Mouse (Mus musculus): ENCODE measurements around the gene Tal1. TPM values are rescaled to one million over a fixed set of nuclear protein-coding genes. Genes with fewer than 3 reads are reported as not detected.

The Tal1 gene
- polyA plus RNA-seq, 1 experiment from 2014 or later: 3.4 TPM

DNA sequence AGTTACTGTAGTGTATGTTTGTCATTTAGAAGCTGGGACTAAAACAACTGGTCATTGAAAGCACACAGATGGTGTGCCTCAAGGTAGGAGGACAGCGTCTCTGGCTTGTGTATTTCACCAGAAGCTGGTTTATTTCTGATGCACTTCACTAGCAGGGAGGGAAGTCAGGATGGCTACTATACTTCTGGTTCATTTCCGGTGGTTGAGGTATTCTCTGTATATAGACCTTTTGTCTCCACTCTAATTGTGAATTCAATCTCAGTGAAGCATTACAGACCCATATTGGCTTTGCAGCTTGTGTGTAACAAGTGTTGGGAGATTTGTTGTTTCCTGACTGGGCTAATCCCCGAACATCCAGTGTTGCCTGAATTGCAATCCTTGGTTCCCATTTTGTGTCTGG lies 4.5 kb downstream of the Tal1 start:
- no peak overlapping the region for H3K9ac ChIP-seq (ENCODE audit: low read length)
- no peak overlapping the region for H3K4me2 ChIP-seq (ENCODE audit: low read depth, low read length, severe bottlenecking)
- DNase-seq (ENCODE audit: low spot score) (no peak), ATAC-seq (replicated peaks; ENCODE audit: low FRiP score) (no peak)
- H3K36me3 ChIP-seq (ENCODE audit: control insufficient read depth, insufficient read depth, low read length): no peaks in the 10 kb centered on the region
- no peaks in the 10 kb centered on the region for H3K9me3 ChIP-seq (ENCODE audit: control insufficient read depth, low read length)
- H3K27ac ChIP-seq (ENCODE audit: low read depth, low read length): no peak overlapping the region
- 10% methylated on average over 3 of the region's 3 CpGs for WGBS
- H3K4me1 ChIP-seq (replicated peaks; ENCODE audit: control insufficient read depth, insufficient read depth, low read length): peaks cover 16% of the 10 kb centered on the region
- peak overlapping the region; percentile 1; the same call in 1 of the 2 replicates for H3K4me3 ChIP-seq (ENCODE audit: low read depth, low read length)
- peaks cover 93% of the 10 kb centered on the region for H3K27me3 ChIP-seq (ENCODE audit: control insufficient read depth, insufficient read depth, low read length)

- ATAC-seq (replicated peaks; ENCODE audit: low FRiP score) (peak; percentile 16; the same call in 1 of the 2 replicates), DNase-seq (ENCODE audit: low spot score) (no peak)
- peak overlapping the region; percentile 88 for H3K4me2 ChIP-seq (ENCODE audit: low read depth, low read length, severe bottlenecking)
- H3K27ac ChIP-seq (ENCODE audit: low read depth, low read length): no peak overlapping the region
- H3K36me3 ChIP-seq (ENCODE audit: control insufficient read depth, insufficient read depth, low read length): no peaks in the 10 kb centered on the region
- WGBS: 2% methylated on average over 9 of the region's 9 CpGs
- peaks cover 81% of the 10 kb centered on the region for H3K27me3 ChIP-seq (ENCODE audit: control insufficient read depth, insufficient read depth, low read length)
- no peaks in the 10 kb centered on the region for H3K9me3 ChIP-seq (ENCODE audit: control insufficient read depth, low read length)
- H3K4me3 ChIP-seq (ENCODE audit: low read depth, low read length): peak overlapping the region; percentile 31
- peaks cover 4% of the 10 kb centered on the region; the same call in 1 of the 2 replicates for H3K4me1 ChIP-seq (replicated peaks; ENCODE audit: control insufficient read depth, insufficient read depth, low read length)
- H3K9ac ChIP-seq (ENCODE audit: low read length): no peak overlapping the region; the same call in 1 of the 2 replicates
Observed at GRCm38 (mm10) chr4:115062540-115062874, 6.3 kb downstream of the Tal1 start.

GRCm38 (mm10) chr4:115062875-115063517 lies 6.8 kb downstream of the Tal1 start:
- H3K27ac ChIP-seq (ENCODE audit: low read depth, low read length): no peak overlapping the region
- H3K4me2 ChIP-seq (ENCODE audit: low read depth, low read length, severe bottlenecking): peak overlapping the region; percentile 88
- peak overlapping the region; percentile 9 for H3K9ac ChIP-seq (ENCODE audit: low read length)
- peaks cover 76% of the 10 kb centered on the region for H3K27me3 ChIP-seq (ENCODE audit: control insufficient read depth, insufficient read depth, low read length)
- peak overlapping the region; percentile 31 for H3K4me3 ChIP-seq (ENCODE audit: low read depth, low read length)
- DNase-seq (ENCODE audit: low spot score): peak; percentile 77
- H3K36me3 ChIP-seq (ENCODE audit: control insufficient read depth, insufficient read depth, low read length): no peaks in the 10 kb centered on the region
- WGBS: under 1% methylated on average over 40 of the region's 58 CpGs
- peaks cover 4% of the 10 kb centered on the region; the same call in 1 of the 2 replicates for H3K4me1 ChIP-seq (replicated peaks; ENCODE audit: control insufficient read depth, insufficient read depth, low read length)
- no peaks in the 10 kb centered on the region for H3K9me3 ChIP-seq (ENCODE audit: control insufficient read depth, low read length)
- peak; percentile 87 for ATAC-seq (replicated peaks; ENCODE audit: low FRiP score)

DNA sequence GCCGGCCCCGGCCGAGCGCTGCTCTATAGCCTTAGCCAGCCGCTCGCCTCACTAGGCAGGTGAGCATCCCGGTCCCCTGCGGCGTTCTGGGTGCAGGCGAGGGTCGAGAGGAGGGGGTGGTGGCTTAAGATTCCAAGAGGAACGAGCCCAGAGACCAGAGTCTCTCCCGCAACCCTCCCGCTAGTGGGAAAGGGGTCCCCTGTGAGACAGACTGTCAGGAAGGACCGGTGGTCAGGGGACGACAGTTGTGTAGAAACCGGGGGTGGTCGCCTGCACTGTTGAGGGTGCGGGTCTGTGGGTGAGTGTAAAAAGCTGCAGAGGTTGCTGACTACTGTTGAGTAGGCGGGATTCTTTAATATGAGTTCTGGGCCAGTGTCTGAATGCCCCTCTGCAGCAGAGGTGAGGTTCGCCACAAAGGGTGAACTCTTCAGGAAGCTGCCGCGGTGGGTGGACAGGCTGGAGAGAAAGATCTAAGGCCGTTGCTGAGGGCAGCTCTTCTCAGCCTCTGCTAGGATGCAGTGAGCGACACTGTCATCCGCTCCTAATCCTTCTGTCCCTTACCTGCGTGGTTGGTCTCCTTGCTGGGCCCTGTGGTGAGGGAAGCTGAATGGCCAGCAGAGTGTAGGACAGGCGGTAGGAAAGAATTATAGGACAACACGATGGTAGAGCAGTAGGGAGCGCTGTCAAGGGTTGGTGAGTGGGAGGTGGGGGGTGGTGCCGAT lies 7.5 kb downstream of the Tal1 start:
- no peaks in the 10 kb centered on the region for H3K36me3 ChIP-seq (ENCODE audit: control insufficient read depth, insufficient read depth, low read length)
- ATAC-seq (replicated peaks; ENCODE audit: low FRiP score): peak; percentile 22; the same call in 1 of the 2 replicates

GRCm38 (mm10) chr4:115071668-115072067 lies 15.4 kb downstream of the Tal1 start:
- H3K9ac ChIP-seq (ENCODE audit: low read length): no peak overlapping the region
- ATAC-seq (replicated peaks; ENCODE audit: low FRiP score): no peak
- WGBS: 60% methylated on average over 1 of the region's 1 CpGs
- DNase-seq (ENCODE audit: low spot score): no peak
- H3K27me3 ChIP-seq (ENCODE audit: control insufficient read depth, insufficient read depth, low read length): no peaks in the 10 kb centered on the region
- no peaks in the 10 kb centered on the region for H3K36me3 ChIP-seq (ENCODE audit: control insufficient read depth, insufficient read depth, low read length)
- H3K4me2 ChIP-seq (ENCODE audit: low read depth, low read length, severe bottlenecking): no peak overlapping the region
- H3K4me3 ChIP-seq (ENCODE audit: low read depth, low read length): no peak overlapping the region
- no peaks in the 10 kb centered on the region for H3K4me1 ChIP-seq (replicated peaks; ENCODE audit: control insufficient read depth, insufficient read depth, low read length)
- no peak overlapping the region for H3K27ac ChIP-seq (ENCODE audit: low read depth, low read length)
- H3K9me3 ChIP-seq (ENCODE audit: control insufficient read depth, low read length): no peaks in the 10 kb centered on the region

More for the DNA sequence above, 7.5 kb downstream of the Tal1 start:
- no peaks in the 10 kb centered on the region for H3K9me3 ChIP-seq (ENCODE audit: control insufficient read depth, low read length)
- H3K4me2 ChIP-seq (ENCODE audit: low read depth, low read length, severe bottlenecking): peak overlapping the region; percentile 88
- H3K27ac ChIP-seq (ENCODE audit: low read depth, low read length): no peak overlapping the region
- H3K27me3 ChIP-seq (ENCODE audit: control insufficient read depth, insufficient read depth, low read length): peaks cover 75% of the 10 kb centered on the region
- WGBS: 2% methylated on average over 31 of the region's 31 CpGs
- peak overlapping the region; percentile 9 for H3K9ac ChIP-seq (ENCODE audit: low read length)
- peak overlapping the region; percentile 31 for H3K4me3 ChIP-seq (ENCODE audit: low read depth, low read length)
- DNase-seq (ENCODE audit: low spot score): no peak
- H3K4me1 ChIP-seq (replicated peaks; ENCODE audit: control insufficient read depth, insufficient read depth, low read length): peaks cover 4% of the 10 kb centered on the region; the same call in 1 of the 2 replicates

DNA sequence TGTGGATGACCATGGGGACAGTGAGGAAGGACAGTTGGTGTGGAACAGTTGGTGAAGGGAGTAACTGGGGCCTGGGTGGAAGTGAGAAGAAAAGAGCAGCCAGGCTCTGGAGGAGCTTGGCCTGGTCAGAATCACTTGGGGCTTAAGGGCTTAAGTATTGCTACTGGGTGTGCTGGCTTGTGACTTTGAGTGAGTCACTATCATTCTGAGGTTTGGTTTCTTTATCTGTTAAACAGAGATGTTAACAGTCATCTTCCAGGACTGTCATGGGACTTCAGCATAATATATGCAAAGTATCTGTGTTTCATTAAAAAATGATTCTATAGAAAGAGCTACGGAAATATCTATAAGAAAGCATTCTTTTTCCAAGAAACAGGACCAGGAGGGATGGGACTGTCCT lies 18.6 kb downstream of the Tal1 start:
- 85% methylated on average over 1 of the region's 1 CpGs for whole genome bisulfite sequencing
- Histone ChIP-seq H3K27ac (ENCODE audit: low read depth, low read length) (no peak overlapping the region), H3K9me3 (ENCODE audit: control insufficient read depth, low read length) (no peaks in the 10 kb centered on the region), H3K4me3 (ENCODE audit: low read depth, low read length) (no peak overlapping the region), H3K4me2 (ENCODE audit: low read depth, low read length, severe bottlenecking) (no peak overlapping the region), H3K4me1 (replicated peaks; ENCODE audit: control insufficient read depth, insufficient read depth, low read length) (peaks cover 13% of the 10 kb centered on the region), H3K27me3 (ENCODE audit: control insufficient read depth, insufficient read depth, low read length) (no peaks in the 10 kb centered on the region), H3K9ac (ENCODE audit: low read length) (no peak overlapping the region), H3K36me3 (ENCODE audit: control insufficient read depth, insufficient read depth, low read length) (no peaks in the 10 kb centered on the region)
- DNase-seq (ENCODE audit: low spot score): no peak
- ATAC-seq (replicated peaks; ENCODE audit: low FRiP score): no peak

GRCm38 (mm10) chr4:115075204-115075915 lies 19.1 kb downstream of the Tal1 start:
- DNase-seq (ENCODE audit: low spot score) (no peak), ATAC-seq (replicated peaks; ENCODE audit: low FRiP score) (no peak)
- Histone ChIP-seq H3K4me3 (ENCODE audit: low read depth, low read length) (no peak overlapping the region), H3K27me3 (ENCODE audit: control insufficient read depth, insufficient read depth, low read length) (no peaks in the 10 kb centered on the region), H3K9ac (ENCODE audit: low read length) (no peak overlapping the region), H3K27ac (ENCODE audit: low read depth, low read length) (no peak overlapping the region), H3K4me2 (ENCODE audit: low read depth, low read length, severe bottlenecking) (no peak overlapping the region), H3K9me3 (ENCODE audit: control insufficient read depth, low read length) (no peaks in the 10 kb centered on the region), H3K36me3 (ENCODE audit: control insufficient read depth, insufficient read depth, low read length) (no peaks in the 10 kb centered on the region), H3K4me1 (replicated peaks; ENCODE audit: control insufficient read depth, insufficient read depth, low read length) (peaks cover 18% of the 10 kb centered on the region)
- WGBS: 38% methylated on average over 3 of the region's 3 CpGs

DNA sequence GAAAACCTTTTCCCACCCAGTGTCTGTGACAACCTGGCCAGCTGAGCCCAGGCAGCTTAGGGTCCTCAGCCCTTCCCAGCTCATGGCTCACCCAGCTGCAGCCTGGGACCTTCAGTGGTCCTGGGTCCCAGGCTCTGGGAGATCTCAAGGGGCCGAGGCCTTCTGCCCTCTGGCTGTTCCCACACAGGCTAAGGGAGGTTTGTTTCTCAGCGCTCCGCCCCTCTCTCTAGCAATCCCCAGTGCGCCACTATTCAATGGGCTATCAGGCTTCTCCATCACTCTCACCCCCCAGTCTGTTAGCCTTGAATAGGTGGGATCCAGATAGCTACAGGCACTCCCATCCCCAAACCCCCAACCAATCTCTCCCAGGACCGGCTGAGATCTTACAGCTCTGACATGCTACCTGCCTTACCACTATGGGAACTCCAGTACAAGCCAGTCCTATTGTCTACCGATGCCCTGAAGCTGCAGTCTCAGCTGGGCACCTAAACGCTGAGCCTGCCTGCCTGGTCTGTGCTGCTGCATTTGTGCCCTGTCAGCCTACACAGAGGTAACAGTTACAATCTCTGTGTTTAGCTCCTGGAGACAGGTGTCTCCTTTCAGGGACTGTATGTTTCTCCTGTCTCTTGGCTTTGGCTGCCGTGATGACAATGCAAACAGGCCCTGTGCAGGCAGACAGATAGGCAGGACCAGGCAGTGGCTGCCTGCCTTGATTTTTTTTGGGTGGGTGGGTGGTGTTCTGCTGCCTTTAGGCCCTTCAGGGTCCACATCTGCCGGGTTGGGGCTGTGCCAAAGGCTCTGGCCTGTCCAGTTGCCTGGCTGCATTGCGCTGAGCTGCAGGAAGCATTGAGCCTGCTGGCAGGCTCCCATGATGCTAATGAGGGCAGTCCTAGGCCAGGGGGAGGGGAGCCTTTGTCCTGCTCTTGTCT lies 22.9 kb downstream of the Tal1 start:
- H3K4me1 ChIP-seq (replicated peaks; ENCODE audit: control insufficient read depth, insufficient read depth, low read length): peaks cover 18% of the 10 kb centered on the region
- 14% methylated on average over 10 of the region's 10 CpGs for WGBS
- peak overlapping the region; percentile 12; the same call in 1 of the 2 replicates for H3K4me2 ChIP-seq (ENCODE audit: low read depth, low read length, severe bottlenecking)
- DNase-seq (ENCODE audit: low spot score) (peak; percentile 80), ATAC-seq (replicated peaks; ENCODE audit: low FRiP score) (peak; percentile 85)
- H3K27ac ChIP-seq (ENCODE audit: low read depth, low read length): peak overlapping the region; percentile 57; the same call in 1 of the 2 replicates
- H3K4me3 ChIP-seq (ENCODE audit: low read depth, low read length): no peak overlapping the region
- no peaks in the 10 kb centered on the region for H3K9me3 ChIP-seq (ENCODE audit: control insufficient read depth, low read length)
- peak overlapping the region; percentile 49 for H3K9ac ChIP-seq (ENCODE audit: low read length)
- H3K36me3 ChIP-seq (ENCODE audit: control insufficient read depth, insufficient read depth, low read length): no peaks in the 10 kb centered on the region
- H3K27me3 ChIP-seq (ENCODE audit: control insufficient read depth, insufficient read depth, low read length): no peaks in the 10 kb centered on the region

All from forebrain, embryonic 11.5 days (tissue).